Mouse (Mus musculus) urinary bladder, adult 2 months (tissue): Measurements from ENCODE around the gene Rptor. TPM values are rescaled to one million over a fixed set of nuclear protein-coding genes. Genes with fewer than 3 reads are reported as not detected.

Experiments used
- DNase-seq: peaks from one replicate; pipeline ENCODE4 v3.0.0; 2022; ENCODE audit warnings: low spot score
- polyA plus RNA-seq: library from polyadenylated mRNA; depleted of rRNA; stranded (reverse); fragments of >200 nt; gene quantifications from 2 replicates; pipeline ENCODE4 v1.2.3, GENCODE M21; 2012

Gene Rptor
- polyA plus RNA-seq, 1 experiment = 14.1 TPM

GRCm38 (mm10) chr11:119811598-119811997 is 208.9 kb downstream of the Rptor start:
- DNase-seq = no peak

DNA sequence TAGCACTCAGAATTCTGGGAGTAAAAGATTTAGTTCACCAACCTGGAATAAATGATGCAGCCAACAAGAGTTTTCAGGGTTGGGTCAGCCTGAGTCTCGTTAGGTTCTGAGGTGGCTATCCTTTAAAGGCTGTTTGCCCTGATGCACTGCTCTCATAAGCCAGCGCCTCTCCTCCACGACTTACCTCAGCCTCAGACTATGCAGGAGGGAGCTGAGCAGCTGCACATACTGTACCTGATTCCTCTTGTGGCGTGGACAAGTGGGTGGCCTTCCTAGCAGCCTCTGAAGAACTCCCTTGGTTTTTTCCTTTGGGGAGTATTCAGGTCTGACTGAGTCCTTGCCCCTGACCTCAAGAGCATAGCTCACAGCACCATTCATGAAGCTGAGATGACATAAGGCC is 209.4 kb downstream of the Rptor start:
- DNase-seq = no peak

DNA sequence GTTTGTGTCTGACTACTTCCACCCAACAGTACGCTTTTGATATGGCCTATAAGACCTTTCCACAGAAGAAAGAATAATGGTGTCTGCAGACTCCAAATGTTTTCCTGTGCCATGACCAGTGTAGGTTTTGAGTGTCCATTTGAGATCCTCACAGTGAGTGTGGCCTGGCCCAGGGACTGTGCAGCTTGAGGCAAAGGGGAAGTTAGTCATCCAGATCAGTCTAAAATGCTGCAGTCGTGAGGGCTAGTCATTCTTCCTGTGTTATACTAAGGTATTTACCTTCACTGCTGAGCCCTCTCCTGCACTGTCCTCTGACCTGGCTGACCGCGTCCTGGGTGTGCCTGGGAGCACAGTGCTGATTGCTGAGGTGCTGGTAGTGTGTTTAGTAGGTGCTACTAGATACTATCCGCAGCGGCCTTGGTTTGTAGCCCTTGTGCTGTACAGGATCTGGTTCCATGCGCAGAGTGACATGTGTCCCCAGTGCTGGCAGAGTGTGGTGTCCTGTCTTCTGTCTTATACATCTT is 211.4 kb downstream of the Rptor start:
- DNase-seq = no peak

GRCm38 (mm10) chr11:119816798-119817361 is 214.2 kb downstream of the Rptor start:
- no peak for DNase-seq

- no peak for DNase-seq
Observed at GRCm38 (mm10) chr11:119817362-119817837, 214.7 kb downstream of the Rptor start.

- DNase-seq = no peak
Observed at GRCm38 (mm10) chr11:119817898-119818297, 215.2 kb downstream of the Rptor start.

- DNase-seq = no peak
Observed at GRCm38 (mm10) chr11:119821514-119821913, 218.8 kb downstream of the Rptor start.

GRCm38 (mm10) chr11:119824072-119824649 is 221.5 kb downstream of the Rptor start:
- DNase-seq = no peak

GRCm38 (mm10) chr11:119825783-119826182 is 223.1 kb downstream of the Rptor start:
- DNase-seq = no peak

DNA sequence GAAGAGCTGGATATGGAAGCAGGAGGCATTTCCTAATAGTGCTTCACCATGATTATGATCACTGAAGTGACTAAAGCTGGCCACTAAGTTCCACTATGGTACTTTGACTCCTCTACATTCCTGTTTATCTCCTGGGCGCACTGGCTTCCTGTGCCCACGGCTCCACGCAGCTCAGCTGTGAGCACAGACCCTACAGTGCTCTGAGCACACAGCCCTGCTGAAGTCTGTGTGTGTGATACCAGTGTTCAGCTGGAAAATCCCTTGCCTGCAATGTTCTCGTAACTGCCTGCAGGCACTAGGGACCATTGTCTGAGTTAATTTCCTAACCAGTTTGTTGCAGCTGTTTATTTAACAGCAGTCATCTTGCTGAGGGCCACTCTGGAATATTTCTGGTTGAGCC is 223.5 kb downstream of the Rptor start:
- DNase-seq = no peak

- no peak for DNase-seq
Observed at GRCm38 (mm10) chr11:119829116-119829515, 226.4 kb downstream of the Rptor start.

DNA sequence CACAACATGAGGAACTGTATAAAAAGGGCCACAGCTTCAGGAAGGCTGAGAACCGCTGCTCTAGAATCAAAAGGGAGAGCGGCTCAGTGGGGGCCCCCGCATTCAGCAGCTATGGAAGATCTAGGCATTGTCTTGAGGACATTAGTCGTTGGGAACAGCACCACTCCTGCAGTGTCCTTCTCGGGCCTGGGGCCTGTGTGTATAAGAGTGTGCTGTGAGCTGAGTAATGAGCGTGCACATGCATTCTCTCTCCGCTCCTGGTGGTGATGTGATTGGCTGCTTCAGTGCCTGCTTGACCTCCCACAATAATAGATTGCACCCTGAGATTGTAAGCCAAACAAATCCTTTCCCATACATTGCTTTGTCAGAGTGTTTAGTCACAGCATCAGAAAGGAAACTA is 229.0 kb downstream of the Rptor start:
- no peak for DNase-seq

DNA sequence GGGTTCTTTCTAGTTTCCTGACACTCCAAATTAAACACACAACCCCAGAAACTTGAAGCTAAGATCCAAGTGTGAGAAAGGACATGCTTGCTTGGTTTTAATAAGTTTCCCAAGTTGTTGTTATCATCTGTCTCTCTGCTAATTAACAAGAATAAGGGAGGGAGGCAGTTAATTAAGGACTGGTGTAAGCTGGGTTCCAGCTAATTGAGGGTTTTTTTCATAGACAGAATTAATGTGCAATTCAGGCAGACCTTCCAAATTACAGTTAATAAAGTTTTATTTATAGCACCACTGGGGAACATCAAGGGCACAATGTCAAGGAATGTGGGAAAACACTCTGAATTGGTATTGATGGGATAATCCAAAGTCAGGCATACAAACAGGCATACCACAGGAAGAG is 230.6 kb downstream of the Rptor start:
- no peak for DNase-seq

DNA sequence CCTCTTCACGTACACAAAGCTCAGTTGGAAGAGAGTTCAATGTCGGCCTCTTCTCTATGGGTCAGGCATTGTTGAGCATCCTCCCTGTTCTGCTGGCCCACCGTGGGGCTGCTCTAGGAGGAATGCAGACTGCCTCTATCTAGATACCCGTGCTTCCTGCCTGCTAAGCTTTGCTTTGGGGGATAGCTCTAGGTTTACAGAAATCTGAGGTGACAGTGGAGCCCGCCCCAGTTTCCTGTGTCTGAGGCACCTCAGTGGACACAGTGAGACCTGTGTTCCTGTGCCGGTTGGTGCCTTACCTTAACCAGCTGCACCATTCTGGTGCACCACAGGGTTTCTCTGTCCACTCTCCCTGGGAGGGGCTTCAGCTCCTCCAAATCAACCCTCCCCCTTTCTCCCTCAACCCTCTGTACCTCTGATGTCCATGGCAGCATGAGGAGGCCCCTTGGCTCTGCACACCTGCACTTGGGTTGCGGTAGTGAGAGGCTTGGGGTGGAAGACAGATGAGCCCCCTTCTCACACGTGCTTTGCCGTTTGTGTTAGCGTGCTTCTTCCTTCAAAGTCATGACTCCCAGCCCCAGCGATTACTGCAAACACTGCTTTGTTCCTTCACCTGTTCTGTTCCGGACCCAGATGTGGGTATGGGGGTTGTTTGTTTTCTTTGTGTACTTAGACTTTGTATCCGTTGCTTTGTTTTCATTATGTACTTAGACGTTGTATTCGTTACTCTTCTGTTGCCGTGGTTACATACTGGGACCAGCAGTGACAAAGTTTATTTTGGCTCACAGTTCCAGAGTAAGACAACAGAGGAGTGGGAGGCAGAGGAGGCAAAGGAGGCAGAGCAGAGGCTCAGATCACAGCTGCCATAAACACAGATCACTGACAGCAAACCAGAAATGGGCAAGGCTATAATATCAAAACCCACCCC is 231.4 kb downstream of the Rptor start:
- no peak for DNase-seq

- DNase-seq = no peak
Observed at GRCm38 (mm10) chr11:119836326-119836725, 233.6 kb downstream of the Rptor start.

GRCm38 (mm10) chr11:119837786-119838185 is 235.1 kb downstream of the Rptor start:
- DNase-seq = no peak

GRCm38 (mm10) chr11:119839411-119840342 is 237.0 kb downstream of the Rptor start:
- DNase-seq = no peak

DNA sequence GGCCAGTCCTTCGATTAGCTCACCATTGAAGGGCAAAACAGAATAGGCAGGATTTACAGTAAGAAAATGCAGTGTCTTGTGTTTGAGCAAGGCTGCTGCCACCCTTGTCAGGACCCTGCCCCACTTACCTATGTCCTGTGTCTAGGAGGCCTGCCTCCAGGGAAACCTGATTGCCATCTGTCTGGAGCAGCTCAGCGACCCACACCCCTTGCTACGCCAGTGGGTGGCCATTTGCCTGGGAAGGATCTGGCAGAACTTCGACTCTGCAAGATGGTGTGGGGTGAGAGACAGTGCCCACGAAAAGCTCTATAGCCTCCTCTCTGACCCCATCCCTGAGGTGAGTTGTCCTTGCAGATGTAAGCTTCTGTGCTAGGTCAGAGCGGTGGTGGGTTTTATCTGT is 243.9 kb downstream of the Rptor start:
- no peak for DNase-seq

DNA sequence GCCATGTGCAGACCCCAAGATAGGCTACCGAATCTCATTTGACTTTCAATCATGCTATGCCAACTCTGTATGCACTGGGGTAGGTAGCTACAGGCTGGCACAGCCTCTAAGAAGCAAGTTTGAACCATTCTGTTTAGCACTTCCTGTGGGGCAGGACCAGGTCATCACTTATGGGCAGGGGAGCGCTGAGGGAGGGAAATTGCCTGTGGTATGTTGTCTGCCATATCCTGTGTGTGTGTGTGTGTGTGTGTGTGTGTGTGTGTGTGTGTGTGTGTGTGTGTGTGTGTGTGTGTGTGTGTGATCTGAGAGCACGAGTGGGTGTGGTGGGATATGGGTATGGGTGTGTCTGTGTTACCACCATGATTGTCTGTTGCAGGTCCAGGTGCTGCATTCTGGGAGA is 244.4 kb downstream of the Rptor start:
- DNase-seq = no peak

- DNase-seq = no peak
Observed at GRCm38 (mm10) chr11:119847569-119847968, 244.9 kb downstream of the Rptor start.

GRCm38 (mm10) chr11:119848189-119848588 is 245.5 kb downstream of the Rptor start:
- DNase-seq = no peak
